Mouse (Mus musculus) left cerebral cortex, postnatal 25 days (tissue): ENCODE data around the gene Qtrt1. TPM values are rescaled to one million over a fixed set of nuclear protein-coding genes. Genes with fewer than 3 reads are reported as not detected.
A peak's percentile ranks its signal among the peaks of the same experiment; 100 is the strongest.

Source experiments
- DNase-seq, 2 experiments: peaks; one replicate each; pipeline ENCODE4 v3.0.0; 2022; ENCODE audit warnings: low spot score in 2 of 2, mixed read lengths in 1 of 2
- intact Hi-C: fragments of 180-260 bp; cut with DNase I; formaldehyde crosslinking; loops from one replicate; pipeline ENCODE4 v1.15.1; 2025
- total RNA-seq, 2 experiments: library from RNA; stranded (reverse); gene quantifications; 2 replicates each; pipeline ENCODE4 v1.2.3; 2021

The Qtrt1 gene
- total RNA-seq, 2 experiments from 2014 or later, result 22.2 to 30.7 TPM

DNA sequence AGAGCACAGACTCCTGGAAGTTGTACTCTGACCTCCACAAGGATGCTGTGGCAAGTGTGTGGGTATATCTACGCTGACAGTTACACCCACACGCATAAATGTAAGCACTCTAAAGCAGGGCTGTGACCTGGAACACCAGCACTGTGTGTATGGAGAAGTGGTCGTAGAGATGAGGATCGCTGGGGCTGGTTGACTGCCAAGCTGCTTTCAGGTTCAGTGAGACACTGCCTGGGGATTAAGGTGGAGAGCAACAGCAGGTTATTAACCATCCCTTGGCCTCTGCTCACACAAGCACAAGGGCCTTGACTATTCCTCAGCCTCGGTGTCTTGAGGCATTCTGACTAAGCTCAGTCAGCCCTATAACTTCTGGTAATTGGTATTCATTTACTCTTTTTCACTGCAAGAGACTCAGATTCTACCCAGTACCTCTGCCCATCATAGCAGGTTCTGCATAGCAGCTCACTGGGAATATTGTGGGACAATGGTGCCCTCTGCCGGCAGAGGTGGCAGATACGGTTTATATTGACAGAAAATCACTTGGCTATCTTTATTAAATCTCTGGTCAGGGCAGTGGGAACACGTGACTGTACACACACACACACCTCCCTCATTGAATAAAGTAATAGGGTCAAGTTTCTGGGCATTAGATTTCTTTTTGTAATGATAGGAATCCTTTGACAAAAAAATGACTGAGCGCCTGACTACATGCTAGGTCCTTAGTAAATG, 1.9 kb upstream of the Qtrt1 start:
- intact Hi-C loops, result loop anchor here (1.0 to 5.0 kb wide), 3 partner anchors 42 to 96 kb away; partner anchors contain the start of gene Ilf3
- DNase-seq, result peak; percentile 84 to 89

DNA sequence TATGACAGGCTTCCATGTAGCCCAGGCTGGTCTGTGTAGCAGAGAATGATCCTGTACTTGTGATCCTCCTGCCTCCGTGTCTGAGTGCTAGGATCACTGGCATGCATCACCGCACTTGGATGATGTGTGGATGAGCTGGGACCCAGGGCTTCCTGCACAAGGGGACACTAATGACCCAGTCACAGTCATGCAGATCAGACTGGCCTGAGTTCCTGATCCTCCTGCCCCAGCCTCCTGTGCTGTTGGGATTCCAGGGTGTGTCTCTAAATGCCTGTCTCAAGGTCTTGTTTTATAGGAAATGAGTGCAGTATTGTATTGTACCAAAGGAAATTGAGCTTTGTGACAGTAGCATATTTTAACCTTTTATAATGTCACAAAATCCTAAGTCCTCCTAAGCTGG, 6.2 kb downstream of the Qtrt1 start:
- no peak for DNase-seq
- intact Hi-C loops, result no loop called here

DNA sequence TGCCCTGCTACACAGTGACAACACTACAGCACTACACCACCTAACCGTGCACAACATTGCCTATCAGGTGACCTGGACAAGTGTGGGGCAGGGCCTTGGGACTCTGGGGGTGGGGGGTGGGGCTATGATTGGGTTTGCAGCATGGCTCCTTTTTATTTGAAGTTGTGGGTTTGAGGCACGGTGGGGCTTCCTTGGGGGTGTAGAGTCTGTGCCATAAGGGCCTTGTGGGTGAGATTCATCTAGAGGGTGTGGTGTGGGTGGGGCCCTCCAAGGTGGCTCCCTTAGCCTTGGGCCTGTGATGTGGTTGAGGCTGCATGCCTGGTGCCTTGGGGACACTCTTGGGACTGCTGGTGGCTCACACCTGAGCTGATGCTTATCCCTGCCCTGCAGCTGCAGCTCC, 8.0 kb downstream of the Qtrt1 start:
- no peak for DNase-seq
- intact Hi-C loops, result no loop called here

DNA sequence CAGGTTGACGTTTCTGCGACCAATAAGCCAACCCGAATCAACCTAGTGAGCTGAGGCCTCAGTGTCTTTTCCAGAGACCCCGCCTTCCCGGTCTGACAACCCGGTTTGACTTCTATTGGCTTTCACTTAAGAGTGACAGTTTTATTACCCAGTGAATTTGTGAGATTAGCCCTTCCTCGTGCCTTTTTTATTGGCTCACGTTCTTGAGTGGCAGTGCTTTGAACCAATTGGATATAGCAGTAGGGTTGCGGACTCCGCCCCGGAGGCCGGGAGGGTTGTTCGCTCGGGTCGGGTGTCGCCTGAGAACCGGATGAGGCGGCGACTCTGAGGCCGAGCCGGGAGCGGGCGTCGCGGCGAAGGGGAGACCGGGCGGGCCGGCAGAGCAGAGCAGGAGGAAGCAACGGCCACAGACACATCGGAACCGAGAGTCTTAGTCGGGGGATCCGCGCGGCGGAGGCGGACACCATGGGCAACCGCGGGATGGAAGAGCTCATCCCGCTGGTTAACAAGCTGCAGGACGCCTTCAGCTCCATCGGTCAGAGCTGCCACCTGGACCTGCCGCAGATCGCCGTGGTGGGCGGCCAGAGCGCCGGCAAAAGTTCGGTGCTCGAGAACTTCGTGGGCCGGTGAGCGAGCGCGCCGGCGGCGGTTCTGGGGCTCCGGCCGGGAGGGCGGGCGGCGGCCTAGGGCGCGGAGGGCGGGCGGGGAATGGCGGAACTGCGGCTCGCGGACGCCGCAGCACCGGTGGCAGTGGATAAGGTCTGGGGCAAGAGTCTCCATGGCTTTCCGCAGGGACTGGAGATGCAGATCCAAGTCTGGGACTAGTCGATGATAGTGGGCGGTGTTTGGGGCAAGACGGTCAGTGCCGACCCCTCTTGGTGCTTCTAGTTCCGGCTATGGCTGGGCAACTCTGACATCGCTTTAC, 13.3 kb downstream of the Qtrt1 start, which contains the start of gene Dnm2:
Gene Dnm2 (plus strand): TSS at position 278 of the 925 bp plus-strand sequence.
- intact Hi-C loops, result loop anchor here (2.0 kb wide), 1 partner anchor 38 kb away; no protein-coding TSS in a partner anchor
- DNase-seq, result peak; percentile 100

DNA sequence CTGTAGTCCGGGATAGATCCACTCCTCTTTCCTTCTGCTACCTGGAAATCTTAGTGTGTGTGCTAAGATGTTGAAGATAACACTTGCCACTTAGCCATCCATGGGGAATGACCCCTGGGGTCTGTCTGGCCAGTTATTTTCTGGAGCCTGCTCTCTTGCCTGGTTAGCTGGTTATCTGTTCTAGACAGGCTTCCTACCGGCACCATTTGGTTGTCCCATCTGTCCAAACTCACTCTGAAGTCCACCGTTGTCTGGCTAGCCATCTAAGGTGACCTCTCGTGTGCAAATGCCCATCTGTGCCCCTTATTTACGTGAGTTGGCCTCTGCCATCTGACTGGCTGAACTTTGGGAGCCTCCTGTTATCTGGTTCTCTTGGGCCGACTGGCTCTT, 13.9 kb downstream of the Qtrt1 start:
- no peak for DNase-seq
- intact Hi-C loops, result loop anchor here (2.0 kb wide), 1 partner anchor 37 kb away; no protein-coding TSS in a partner anchor

DNA sequence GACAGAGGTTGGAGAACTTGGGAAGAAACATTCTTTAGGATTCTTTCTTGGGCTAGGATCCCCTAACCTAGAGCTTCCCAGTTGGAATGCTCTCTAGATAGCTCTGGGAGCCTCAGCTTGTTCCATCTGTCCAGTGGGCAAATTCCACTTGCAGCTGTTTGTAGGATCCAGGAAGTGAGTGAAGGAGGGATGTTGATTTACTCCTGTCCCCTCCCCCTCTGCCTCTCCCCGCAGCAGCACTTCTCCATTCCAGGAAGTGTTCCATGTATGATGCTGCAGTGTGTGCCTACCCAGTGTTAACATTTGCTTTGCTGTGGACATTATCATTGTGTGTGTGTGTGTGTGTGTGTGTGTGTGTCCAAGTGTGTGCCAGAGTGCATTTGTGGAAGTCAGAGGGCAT, 14.4 kb downstream of the Qtrt1 start:
- no peak for DNase-seq
- intact Hi-C loops, result no loop called here

DNA sequence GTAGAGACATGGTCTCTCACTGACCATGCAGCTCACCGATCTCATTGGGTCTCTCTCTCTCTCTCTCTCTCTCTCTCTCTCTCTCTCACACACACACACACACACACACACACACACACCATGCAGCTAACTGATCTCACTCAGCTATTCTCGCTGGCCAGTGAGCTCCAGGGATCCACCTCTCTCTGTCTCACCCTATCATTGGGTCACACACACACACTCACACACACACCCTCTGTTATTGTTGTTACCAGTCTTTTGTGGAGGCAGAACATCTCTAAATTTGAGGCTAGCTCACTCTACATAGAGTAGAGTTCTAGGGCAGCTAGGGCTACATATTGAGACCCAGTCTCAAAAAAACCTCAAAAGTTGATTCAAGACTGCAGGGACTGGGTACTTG, 14.9 kb downstream of the Qtrt1 start:
- intact Hi-C loops, result no loop called here
- DNase-seq, result no peak

DNA sequence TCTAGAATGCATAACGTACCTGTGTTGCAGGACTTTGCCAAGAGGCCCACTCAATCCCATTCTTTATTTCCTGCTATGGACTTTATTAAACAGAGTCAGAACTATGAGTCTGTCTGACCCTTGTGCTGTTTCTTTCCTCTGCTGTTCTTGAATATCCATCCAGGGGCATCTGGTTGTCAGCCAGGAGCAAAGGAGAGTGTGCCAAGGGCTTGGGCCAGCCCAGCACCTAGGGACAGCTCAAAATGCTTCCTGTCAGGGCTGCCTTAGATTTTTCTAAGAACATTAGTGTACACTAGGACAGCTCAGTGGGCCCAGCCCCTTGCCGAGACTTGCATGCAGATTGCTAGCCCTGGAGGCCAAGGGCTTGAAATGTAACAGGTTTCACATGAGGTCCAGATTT, 16.1 kb downstream of the Qtrt1 start:
- no peak for DNase-seq
- intact Hi-C loops, result no loop called here

DNA sequence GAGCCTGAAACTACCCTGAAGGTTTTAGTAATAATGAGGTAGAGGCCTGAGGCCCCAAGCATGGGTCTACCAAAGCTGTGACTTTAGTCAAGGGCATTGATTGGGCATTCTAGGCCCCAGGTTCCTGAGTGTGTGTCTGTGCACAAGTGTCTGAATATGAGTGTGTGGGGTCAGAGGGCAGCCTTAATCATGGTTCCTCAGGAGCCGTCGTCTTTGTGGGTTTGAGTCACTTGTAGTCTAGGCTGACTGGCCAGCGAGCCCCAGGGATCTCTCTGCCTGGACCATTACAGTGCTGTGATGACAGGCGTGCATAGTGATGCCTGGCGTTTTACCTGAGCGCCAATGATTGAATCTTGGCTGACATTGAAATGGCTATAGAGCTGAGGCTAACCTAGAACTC, 16.5 kb downstream of the Qtrt1 start:
- intact Hi-C loops, result no loop called here
- DNase-seq, result no peak

DNA sequence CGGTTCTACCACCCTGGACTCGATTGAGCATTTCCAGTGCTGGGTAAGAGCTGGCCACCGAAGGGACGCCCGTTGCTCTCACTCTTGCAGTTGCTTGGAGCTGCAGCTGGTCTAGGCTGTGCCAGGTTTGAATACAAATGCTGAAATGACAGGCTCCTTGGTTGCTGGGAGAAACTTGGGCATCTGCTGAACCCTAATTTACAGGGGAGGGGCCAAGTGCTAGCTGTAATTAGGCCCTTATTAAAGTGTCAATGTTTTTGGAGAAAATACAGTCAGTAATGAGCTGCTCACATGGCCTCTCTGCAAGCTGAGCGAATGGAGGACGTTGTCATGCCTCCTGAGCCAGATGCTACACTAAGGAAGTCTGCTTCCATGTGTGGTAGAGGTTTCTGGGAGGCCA, 19.1 kb downstream of the Qtrt1 start:
- peak; percentile 39 to 40 for DNase-seq
- intact Hi-C loops, result no loop called here

DNA sequence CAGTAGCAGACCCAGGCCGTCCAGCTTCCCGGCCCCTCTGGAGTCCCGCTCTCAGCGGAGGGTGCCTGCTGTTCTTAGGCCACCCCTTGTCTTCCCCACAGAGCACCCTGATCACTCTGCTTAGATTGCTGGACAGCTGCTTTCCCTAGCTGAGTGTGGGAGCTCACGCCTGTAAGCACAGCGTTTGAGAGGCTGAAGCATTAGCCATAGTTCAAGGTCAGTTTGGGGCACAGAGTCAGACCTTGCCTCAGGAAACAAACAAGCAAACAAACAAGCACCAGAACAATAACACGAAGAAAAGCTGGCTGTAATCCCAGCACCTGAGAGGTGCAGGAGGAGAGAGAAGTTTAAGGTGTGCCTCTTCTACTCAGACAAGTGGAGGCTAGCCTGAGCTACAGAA, 20.4 kb downstream of the Qtrt1 start:
- no peak for DNase-seq
- intact Hi-C loops, result no loop called here

DNA sequence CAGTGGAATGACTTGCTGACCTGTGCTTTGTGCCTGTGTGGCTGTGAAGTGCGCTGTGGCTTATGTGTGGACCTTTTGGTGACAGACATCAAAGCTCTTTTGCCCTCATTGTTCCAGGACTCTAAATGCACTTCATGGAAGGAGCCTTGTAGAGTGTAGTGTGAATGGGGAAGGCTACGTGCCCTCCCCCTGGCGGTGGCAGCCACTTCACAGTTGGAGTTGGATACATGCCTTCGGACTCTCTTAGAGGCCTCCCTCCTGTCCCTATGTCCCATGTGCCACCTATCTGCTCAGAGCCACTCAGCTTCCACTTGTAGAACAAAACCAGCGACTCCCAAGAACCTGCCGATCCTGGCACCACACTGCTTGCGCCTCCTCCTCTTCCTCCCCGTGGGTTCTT, 22.1 kb downstream of the Qtrt1 start:
- DNase-seq, result no peak
- intact Hi-C loops, result no loop called here

DNA sequence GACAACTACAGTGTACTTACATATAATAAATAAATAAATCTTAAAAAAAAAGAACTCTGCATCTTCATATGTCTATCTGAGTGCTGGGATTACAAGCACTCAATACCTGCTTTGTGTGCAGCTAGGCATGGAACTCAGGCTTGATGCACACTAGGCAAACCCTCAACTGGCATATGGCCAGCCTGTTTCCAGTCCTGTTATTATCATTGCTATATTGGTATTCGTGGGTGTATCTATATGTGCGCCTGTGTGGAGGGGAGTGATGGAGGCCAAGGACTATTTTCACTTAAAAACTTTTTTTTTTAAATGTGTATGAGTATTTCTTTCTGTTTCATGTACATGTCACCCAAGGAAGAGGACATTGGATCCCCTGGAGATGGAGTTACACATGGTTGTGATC, 22.8 kb downstream of the Qtrt1 start:
- intact Hi-C loops, result no loop called here
- DNase-seq, result no peak

DNA sequence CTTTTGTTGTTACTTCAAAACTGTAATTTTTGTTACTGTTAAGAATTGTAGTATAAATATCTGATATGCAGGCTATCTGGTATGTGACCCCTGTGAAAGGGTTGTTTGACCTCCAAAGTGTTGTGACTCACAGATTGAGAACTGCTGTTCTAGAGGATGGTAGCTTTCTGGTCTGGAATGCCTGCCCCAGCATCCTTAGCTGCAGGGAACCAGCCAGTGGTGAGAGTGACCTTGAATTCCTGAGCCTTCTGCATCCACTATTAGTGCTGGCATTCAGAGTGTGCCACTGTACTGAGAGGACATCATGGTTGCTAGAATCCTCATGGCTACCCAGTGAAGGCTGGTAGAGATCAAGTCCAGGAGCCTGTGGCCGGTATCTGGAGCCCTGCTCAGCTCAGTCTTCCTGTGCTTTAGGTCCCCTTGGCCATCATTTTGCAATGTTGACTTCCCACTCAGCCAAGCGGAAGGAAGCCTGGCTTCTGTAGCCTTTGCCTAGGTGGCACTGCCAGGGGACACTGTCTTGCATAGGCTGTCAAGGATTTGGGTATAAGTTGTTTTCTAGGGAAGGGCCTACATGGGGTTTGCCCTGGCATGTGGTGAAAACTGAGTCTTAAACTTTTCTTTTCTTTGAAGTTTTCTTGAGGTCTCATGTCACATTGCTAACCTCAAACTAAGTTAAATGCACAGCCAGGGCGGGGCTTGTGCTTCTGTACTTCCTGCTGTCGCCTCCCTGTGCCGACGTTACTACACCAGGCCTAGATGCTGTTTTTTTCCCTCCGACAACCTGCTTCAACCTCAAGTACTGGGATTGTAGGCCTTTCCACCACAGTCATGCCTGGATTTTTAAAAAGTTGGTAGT, 24.4 kb downstream of the Qtrt1 start:
- DNase-seq, result no peak
- intact Hi-C loops, result no loop called here

DNA sequence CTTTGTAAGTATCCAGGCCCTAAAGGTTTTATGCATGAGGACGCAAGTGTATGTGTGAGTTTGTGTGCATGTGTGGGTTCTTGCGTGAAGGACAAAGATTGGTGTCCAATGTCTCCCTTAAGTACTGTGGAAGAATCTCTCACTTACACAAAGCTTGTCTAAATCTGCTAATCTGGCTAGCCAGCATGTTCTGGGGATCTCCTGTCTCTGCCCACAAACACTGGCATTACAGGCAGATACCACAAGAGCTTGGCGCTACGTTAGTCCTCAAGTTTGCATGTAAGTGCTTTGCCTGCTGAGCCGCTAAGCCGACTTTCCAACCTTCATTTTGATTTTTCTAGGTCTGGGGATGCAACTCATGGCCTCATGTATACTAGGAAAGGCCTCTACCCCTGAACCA, 25.9 kb downstream of the Qtrt1 start:
- intact Hi-C loops, result no loop called here
- DNase-seq, result no peak

DNA sequence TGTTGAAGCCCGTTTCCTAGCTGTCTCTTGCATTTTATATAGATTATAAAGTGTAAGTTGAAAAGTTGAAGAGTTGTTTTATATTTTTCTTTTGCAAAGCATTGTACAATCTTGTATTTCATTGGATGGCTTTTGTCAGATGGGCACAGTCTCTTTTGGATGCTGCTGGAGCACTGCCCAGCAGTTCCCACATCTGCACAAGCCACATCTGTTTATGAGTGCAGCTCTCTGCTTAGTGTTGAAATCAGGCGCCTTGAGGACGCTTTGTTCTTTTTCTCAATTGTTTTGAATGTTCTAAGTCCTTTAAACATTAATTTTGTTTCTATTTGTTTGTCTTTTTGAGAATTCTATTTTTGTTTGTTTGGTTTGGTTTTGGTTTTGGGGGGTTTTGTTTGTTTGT, 26.6 kb downstream of the Qtrt1 start:
- intact Hi-C loops, result no loop called here
- no peak for DNase-seq

DNA sequence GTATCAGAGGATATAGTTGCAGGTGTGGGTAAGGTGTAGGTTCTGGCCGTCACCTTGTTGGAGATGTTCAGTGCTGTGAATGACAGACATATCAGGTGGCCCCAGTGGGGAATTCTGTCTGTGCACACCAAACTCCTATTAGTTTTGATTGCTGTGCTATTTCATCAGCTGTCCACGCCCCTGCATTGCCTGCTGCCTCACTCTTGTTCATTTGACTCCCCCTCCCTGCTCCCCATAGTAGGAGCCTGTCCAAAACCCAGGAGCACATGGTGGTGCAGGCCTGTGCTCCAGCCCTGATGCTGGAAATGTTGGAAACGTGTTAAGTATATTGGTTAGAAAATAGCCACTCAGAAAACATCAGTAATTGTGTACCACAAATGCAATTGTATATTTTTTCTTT, 27.8 kb downstream of the Qtrt1 start:
- no peak for DNase-seq
- intact Hi-C loops, result no loop called here

DNA sequence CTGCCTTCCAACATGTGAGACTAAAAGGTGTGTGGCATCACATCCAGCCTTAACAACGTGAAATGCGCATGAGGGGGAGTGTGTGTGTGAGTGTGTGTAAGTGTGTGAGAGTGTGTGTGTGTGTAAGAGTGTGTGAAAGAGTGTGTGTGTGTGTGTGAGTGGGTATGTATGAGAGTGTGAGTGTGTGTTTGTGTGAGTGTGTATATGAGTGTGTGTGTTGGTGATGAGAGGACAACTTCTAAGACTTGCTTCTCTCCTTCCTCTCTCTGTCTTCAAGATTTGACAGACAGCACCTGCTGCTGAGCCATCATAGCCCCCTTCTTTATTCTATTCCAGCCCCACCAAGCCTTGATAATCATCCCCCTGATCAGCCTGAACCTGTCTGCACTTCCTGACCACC, 28.3 kb downstream of the Qtrt1 start:
- DNase-seq, result no peak
- intact Hi-C loops, result no loop called here

DNA sequence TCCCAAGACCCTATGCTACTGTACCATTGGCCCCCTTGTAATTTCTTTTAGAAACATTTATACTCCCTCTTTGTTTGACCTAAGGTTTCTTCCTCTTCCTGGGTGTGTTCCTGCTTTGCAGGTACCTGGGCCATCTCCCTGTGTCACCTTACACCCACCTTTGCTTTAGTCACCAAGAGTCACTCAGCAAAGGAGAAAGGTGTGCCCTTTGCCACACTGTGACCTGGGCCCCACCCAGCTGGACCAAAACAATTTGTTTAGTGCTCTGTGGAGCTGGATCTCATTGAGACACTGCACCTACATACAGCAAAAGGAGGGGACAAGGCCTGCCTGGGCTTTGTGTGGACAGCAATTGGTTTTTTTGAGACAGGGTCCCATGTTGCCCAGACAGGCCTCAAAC, 28.8 kb downstream of the Qtrt1 start:
- no peak for DNase-seq
- intact Hi-C loops, result no loop called here

DNA sequence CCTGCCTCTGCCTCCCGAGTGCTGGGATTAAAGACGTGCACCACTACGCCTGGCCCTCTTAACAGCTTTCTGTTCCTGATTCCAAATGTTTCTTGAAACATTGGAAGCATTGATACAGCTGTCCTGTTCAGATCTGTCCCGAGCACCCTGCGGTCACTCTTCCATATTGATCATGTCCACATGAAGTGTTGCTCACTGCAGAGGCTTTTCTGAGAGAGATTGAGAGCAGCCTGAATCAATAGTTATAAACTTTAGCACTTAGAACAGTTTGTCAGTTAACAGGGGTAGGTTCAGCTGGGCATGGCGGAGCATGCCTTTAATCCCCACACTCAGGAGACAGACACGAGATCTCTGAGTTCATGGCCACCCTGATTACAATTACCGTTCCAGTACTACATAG, 32.2 kb downstream of the Qtrt1 start:
- intact Hi-C loops, result no loop called here
- no peak for DNase-seq
